Mouse (Mus musculus) 3134 (cell line): ENCODE results near the gene Olfr1466.

Experiments used
- DNase-seq: peaks from one replicate; pipeline ENCODE4 v3.0.0-alpha.2; 2011; ENCODE audit warnings: low spot score; ENCODE audit not compliant: insufficient read length; ENCODE audit errors: extremely low read depth

Gene Olfr1466

DNA sequence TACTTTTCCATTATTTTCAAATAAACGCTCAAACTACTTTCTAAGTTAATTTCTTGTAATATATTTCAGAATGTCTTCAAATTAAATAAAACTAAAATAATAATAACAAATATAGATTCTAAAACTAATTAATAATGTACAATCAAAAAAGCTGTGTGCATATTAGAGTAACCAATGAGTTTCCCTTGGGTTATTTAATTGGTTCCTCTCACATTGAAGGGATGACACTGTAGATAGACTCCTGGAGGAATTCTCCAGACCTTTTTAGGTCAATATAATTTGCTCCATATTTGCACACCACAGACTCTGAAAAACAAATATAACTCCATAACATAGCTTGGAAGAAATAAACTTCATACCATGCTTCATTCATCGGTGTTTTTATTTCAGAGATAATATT is at the start of gene Olfr1466:
TSS of gene Olfr1466 (plus strand) at position 301 of the 400 bp plus-strand sequence.
- DNase-seq, result no peak

DNA sequence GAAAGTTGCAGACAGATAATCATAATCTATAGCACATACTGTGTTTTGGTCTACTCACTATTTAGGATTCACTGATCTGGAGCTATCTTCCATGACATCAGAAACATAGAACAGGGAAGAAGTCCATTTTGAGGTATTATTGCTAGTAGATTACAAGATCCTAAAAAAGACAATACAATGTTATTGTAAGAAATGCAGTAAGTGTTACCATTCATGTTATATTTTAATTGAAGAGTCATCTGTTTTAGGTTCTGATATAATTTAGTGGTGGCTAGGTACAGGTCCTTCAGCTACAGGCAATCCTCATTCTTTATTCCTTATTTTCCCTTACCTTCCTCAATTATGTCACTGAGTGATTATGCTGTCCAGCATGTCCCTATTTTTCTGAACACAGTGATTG is 23.2 kb upstream of the Olfr1466 start, which contains the start of gene Olfr1465:
TSS of gene Olfr1465 (minus strand) at position 101 of the 400 bp plus-strand sequence.
- no peak for DNase-seq

DNA sequence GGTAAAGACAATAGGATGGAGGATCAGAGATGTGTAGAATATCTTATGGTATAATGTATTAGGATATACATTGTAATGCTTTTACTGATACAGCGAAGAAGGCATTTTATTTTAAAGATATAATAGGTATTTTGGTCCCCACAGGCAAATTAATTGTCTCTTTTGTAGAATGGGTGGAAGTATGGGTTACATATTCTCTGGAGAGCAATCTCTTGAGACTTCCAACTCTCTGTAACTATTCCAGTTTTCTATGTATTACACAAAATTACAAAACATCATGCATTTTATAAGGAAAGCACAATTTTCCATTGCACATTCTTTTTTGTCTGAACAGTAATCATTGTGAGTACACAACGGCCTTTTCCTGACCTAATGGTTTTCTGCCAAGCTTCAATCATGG is 23.3 kb downstream of the Olfr1466 start, which contains the start of gene Olfr1467:
TSS of gene Olfr1467 (plus strand) at position 301 of the 400 bp plus-strand sequence.
- DNase-seq, result no peak
